Mouse (Mus musculus): Measurements from ENCODE around the gene D16Ertd472e.

DNA sequence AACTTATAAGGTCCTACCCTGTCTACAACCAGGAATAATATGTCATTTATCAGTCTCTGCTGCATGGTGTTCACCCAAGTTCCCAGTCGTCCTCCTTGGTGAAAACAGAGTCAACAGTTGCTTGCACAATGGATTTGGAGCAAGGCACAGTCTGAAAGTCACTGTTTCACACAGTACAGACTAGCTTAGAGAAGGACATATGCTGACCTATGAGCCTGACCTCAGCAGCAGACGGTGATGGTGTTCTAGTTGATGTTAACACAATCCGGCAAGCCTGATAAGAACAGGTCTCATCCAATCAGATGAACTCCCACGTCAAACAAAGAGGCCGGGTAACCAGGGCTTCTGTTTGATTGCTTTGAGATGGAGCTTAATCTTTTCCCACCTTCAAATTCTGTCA lies 46.2 kb upstream of the D16Ertd472e start:
- no peak for TF ChIP-seq CHD2 (IDR thresholded peaks at IDR 0.05; ENCODE audit: low read depth, low read length)
- no peak for TF ChIP-seq MAFK (IDR thresholded peaks at IDR 0.05; ENCODE audit: insufficient read depth, low read depth, low read length)
- TF ChIP-seq HCFC1 (IDR thresholded peaks at IDR 0.05; ENCODE audit: borderline replicate concordance, insufficient read depth, low read length) = no peak
